23 mouse cellular contexts compared by ENCODE assay signal in the genomic region with DNA sequence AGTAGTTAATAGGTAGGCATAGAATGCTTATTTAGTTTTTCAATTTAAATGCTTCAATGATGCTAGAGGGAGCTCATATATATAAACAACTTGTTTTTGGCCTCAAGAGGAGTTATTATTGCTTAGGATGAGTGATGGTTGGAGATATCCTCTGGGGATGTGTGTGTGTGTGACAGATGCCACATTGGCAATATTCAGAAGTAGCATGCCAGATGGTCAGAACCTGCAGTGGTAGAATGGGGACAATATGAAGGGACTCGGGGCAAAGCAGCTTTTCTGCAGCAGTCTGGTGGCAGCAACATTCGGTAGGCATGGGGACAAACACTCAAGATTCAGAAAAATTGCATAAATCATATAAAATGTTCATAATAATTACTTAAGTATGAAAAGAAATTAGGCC.
DNase-seq lines count a peak whose midpoint lies in the region; ATAC-seq and TF ChIP-seq lines count a peak whose summit lies in the region.
"Had no signal": no experiment of that assay in that cellular context is flagged by ENCODE, and none has a peak within 500 bp of the region (broad histone marks: within the 10 kb centered on the region; RNA-seq: fewer than 3 reads in every experiment).

No protein-coding gene starts in this region.

- no peaks in the 10 kb centered on the region for H3K9me3 ChIP-seq in hindbrain, postnatal 0 days (ENCODE audit: low read length)
- 0 out of 2 replicates have a peak, but pooled peaks cover 4% of the 10 kb centered on the region for H3K9me3 ChIP-seq in hindbrain, embryonic 12.5 days (replicated peaks)
- H3K9me3 ChIP-seq: limb, embryonic 12.5 days; liver, embryonic 15.5 days had no signal

- ATAC-seq in hindbrain, postnatal 0 days = peak; percentile 85
- ATAC-seq in hindbrain, embryonic 12.5 days (ENCODE audit: low FRiP score) = no peak
- ATAC-seq: CD4-positive, CD25-positive, alpha-beta regulatory T cell, adult 4 months; intestine, embryonic 16.5 days had no signal

- H3K4me3 ChIP-seq in hindbrain, postnatal 0 days (ENCODE audit: low read length) = no peak overlapping the region
- H3K4me3 ChIP-seq in hindbrain, embryonic 12.5 days = no peak overlapping the region
- H3K4me3 ChIP-seq: erythroblast, embryonic 14.5 days; heart, embryonic 13.5 days; limb, embryonic 12.5 days; liver, embryonic 15.5 days had no signal

- no peaks in the 10 kb centered on the region for H3K4me1 ChIP-seq in hindbrain, postnatal 0 days (ENCODE audit: insufficient read depth, low read length)
- no peaks in the 10 kb centered on the region for H3K4me1 ChIP-seq in hindbrain, embryonic 12.5 days
- H3K4me1 ChIP-seq: heart, embryonic 13.5 days; limb, embryonic 12.5 days; liver, embryonic 15.5 days had no signal

- no peaks in the 10 kb centered on the region for H3K36me3 ChIP-seq in hindbrain, postnatal 0 days (ENCODE audit: insufficient read depth, low read length)
- H3K36me3 ChIP-seq in hindbrain, embryonic 12.5 days = no peaks in the 10 kb centered on the region
- H3K36me3 ChIP-seq: heart, embryonic 13.5 days; limb, embryonic 12.5 days; liver, embryonic 15.5 days had no signal

- no peak overlapping the region for H3K9ac ChIP-seq in hindbrain, postnatal 0 days (replicated peaks; ENCODE audit: low read length)
- H3K9ac ChIP-seq in hindbrain, embryonic 12.5 days = no peak overlapping the region
- H3K9ac ChIP-seq: heart, embryonic 13.5 days; limb, embryonic 12.5 days; liver, embryonic 15.5 days; lung, embryonic 14.5 days had no signal

- H3K27ac ChIP-seq in hindbrain, postnatal 0 days = no peak overlapping the region
- H3K27ac ChIP-seq in hindbrain, embryonic 12.5 days = no peak overlapping the region
- H3K27ac ChIP-seq: heart, embryonic 13.5 days; kidney, postnatal 0 days; limb, embryonic 12.5 days; liver, embryonic 15.5 days had no signal

- DNase-seq in cerebellum, adult 9-11 months = peak; percentile 2
- no peak for DNase-seq in cerebellum, adult 11 months
- DNase-seq in hindbrain, postnatal 0 days (ENCODE audit: low spot score) = peak; percentile 69
- DNase-seq in brain, adult 2 months (ENCODE audit: low read depth, low spot score) = peak; percentile 11
- peak; percentile 70 to 73 for DNase-seq in cerebellum, postnatal 10 days
- DNase-seq in yolk sac, embryonic 10.5 days (ENCODE audit: low spot score) = no peak
- DNase-seq: adrenal gland, postnatal 14 days; gastrocnemius, postnatal 10 days; heart, postnatal 14 days; kidney, adult 8-10 months; kidney, postnatal 4 days; lung, embryonic 14.5 days; lung, postnatal 14 days; midbrain, embryonic 14.5 days; right cerebral cortex, postnatal 14 days had no signal

- H3K27me3 ChIP-seq in hindbrain, postnatal 0 days (ENCODE audit: insufficient read depth, low read length) = no peaks in the 10 kb centered on the region
- no peaks in the 10 kb centered on the region for H3K27me3 ChIP-seq in hindbrain, embryonic 12.5 days
- H3K27me3 ChIP-seq: heart, embryonic 13.5 days; limb, embryonic 12.5 days; liver, embryonic 15.5 days had no signal

- no peak for TF ChIP-seq CTCF in hindbrain, postnatal 0 days (IDR thresholded peaks at IDR 0.05; ENCODE audit: low read depth)

- 59% methylated on average over 2 of the region's 2 CpGs for WGBS in hindbrain, postnatal 0 days
- WGBS in hindbrain, embryonic 12.5 days = 79% methylated on average over 2 of the region's 2 CpGs

- H3K4me2 ChIP-seq in hindbrain, postnatal 0 days (ENCODE audit: low read depth, low read length) = no peak overlapping the region
- H3K4me2 ChIP-seq in hindbrain, embryonic 12.5 days (replicated peaks) = no peak overlapping the region
- H3K4me2 ChIP-seq: heart, embryonic 13.5 days; limb, embryonic 12.5 days; liver, embryonic 15.5 days; lung, embryonic 14.5 days had no signal

Comparison
In these comparisons a context has a peak if more than half of its experiments do, and no peak if none do; other contexts are left out.
1. DNase-seq: peak in cerebellum, adult 9-11 months (single experiment), hindbrain, postnatal 0 days (single experiment), brain, adult 2 months (single experiment) and cerebellum, postnatal 10 days (2 of 2); none in cerebellum, adult 11 months (single experiment) and yolk sac, embryonic 10.5 days (single experiment).